Mouse (Mus musculus): ENCODE results near the gene Fmo3.

DNA sequence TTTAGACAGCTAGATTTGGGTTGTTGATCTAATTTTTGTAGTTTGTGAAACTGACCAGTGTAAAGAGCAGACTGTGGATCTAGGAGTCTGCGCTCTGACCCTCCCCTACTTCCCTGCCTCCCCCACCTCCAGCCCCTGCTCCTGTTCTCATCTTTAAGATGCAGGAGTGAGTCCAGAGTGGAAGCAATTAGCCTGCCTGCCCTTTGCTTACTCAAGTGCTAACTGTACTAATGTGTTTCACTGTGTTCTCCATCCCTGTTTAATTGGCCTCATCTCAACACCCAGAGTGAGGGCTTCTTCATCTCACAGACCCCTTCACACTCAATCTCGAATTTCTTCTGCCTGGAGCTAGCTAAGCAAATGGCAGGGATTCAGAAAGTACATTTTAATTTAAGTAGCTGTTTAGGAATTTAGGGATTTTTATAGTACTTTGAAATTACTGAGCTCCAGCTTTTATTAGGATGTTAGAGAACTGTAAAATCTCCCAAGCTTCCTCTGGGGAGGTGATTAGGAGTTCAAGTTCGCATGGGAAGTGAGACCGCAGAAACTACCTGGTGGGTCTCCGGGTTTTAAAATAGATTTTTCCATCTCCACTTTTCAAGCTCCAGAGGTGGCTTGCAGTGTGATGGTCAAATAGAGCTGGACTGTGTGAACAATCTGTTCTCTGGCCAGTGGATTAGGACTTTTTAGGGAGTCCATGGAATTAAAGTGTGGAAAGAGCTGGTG, 46.2 kb downstream of the Fmo3 start:
- no peak for TF ChIP-seq POLR2A (IDR thresholded peaks at IDR 0.05; ENCODE audit: borderline replicate concordance, extremely low read depth, insufficient read depth, insufficient read length, poor library complexity, severe bottlenecking)
- TF ChIP-seq CTCF (IDR thresholded peaks at IDR 0.05; ENCODE audit: borderline replicate concordance, extremely low read depth, insufficient read depth, insufficient read length), result no peak

Measured in brain, embryonic 14.5 days (tissue).